Mouse (Mus musculus): ENCODE measurements around the gene Cacna1d. TPM values are rescaled to one million over a fixed set of nuclear protein-coding genes. Genes with fewer than 3 reads are reported as not detected.

Gene Cacna1d
- total RNA-seq, 2 experiments from 2014 or later, result 0.66 to 0.73 TPM

DNA sequence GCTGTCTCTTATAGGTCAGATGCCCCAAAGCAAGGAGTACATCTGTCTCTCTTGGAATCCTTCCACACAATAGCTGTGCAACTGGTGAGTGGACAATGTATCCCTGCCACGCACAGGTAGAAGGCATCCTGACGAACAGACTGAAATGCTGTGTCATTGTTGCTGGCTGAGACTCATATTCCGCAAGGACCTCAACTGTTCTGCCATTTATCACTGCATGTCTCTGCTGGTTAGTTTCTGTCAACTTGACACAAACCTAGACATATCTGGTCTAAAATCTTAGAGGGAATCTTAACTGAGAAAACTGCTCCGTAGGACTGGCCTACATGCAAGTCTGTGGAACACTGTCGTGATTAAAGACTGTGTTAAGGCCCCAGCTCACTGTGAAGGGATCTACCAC lies 246.5 kb downstream of the Cacna1d start:
- intact Hi-C loops (cut with DNase I; ENCODE audit: low total_unique reads), result no loop called here
- DNase-seq, result no peak

DNA sequence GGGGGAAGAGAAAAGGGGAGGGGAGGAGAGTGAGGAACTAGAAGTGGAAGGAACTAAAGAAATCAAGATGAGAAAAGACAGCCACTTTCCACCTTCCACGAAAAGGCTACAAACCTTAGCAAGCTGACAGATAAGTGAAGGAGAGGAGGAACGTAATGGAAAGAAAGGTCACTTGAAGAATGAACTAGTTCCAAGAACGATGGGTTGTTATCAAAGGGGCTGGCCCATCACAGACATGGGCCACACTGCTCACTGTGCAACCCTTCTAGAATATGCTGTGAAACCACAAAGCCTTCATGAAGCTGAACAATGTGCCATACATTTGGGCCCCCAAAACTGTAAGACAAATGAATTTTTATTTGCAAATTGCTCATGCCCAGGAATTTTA lies 248.4 kb downstream of the Cacna1d start:
- intact Hi-C loops (cut with DNase I; ENCODE audit: low total_unique reads), result no loop called here
- no peak for DNase-seq

DNA sequence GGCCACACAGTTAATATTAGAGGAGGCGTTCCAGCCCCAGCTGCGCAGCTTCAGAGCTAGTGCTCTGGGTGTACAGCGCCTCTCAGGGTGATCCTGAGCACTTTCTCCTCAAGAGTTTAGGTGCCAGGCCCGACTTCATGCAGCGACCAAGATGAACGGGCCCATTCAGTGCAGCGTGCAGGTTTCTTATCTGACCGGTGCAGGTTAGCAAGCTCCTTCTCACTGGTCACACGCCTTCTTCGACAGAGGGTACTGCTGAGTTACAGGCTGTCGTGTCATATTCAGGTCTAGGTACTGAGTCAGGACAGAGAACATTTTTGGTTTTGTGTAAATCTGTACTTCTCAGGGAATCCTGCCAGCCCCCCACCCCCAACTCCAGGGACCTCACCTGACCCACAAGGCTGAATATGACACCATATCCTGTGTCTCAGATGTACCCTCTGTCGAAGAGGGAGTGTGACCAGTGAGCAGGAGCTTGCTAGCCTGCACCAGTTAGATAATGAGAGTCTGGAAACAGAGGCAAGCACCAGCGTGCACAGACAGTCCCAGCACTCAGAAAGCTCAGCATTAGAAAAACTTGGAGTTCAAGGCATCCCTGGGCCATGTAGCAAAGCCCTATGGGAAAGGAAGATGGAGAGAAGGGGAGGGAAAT lies 249.0 kb downstream of the Cacna1d start:
- intact Hi-C loops (cut with DNase I; ENCODE audit: low total_unique reads), result no loop called here
- DNase-seq, result no peak

DNA sequence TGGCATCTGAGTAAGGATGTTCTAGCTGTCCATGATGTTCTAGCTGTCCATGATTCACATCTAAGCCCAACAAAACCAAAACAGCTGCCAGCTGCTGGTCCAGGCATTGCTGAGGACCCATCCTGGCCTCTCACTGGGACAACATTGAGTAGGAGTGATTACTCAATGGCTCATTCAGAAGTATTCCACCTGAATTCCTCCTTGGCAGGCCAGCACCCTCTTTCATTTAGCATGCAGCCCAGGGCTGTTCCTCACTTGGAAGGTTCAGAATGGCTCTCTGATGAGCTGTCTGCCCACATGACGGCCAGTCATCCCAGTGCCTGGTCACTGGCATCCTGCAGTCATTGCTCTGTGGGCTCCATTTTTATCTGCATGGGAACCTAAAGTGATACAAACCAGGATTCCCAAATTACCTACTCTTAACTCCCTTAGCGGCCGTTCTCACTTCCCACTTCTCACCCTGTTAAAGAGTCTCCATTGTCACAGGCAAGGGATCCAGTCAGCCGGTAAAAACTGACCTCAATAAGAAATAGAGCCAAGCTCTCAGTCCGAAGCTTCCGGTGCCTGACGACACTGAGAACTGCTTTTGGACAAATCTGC lies 250.2 kb downstream of the Cacna1d start:
- intact Hi-C loops (cut with DNase I; ENCODE audit: low total_unique reads), result no loop called here
- no peak for DNase-seq

DNA sequence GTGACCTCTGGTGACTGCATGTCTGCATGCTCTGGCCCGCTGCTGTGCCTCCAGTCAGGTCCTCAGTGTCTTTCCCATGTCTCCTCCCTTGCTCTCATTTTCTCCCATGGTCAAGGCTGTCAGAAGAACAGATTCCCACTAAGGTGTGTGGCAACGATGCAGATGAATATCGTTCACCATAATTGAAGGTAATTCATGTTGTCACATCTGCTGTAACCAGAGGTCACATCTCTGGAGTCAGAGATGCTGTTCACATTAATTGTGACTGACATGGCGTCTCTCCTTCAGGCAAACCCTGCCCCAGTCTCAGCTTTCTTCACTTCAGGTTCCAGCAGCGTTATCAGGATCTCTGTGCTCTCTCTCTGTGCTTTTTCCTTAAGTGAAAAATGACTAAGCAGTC lies 252.4 kb downstream of the Cacna1d start:
- no peak for DNase-seq
- intact Hi-C loops (cut with DNase I; ENCODE audit: low total_unique reads), result no loop called here

DNA sequence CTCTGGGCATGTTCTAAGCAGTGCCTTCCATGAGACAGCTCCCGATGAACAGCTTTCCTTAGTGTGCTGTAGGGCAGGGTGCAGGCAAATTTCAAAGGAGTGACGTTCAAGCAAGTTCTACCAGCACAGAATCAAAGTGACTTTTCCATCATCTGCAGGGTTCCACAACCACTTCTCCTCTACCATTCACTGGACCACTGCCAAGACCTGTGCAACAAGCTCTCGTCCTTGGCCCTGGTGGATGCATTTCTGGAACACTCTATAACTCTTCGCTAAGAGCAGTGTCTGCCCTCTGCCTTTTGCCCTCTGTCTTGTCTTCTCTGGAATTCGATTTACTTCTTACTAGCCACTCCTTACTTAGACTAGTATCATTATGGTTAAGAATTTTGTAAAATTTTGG lies 266.1 kb downstream of the Cacna1d start:
- intact Hi-C loops (cut with DNase I; ENCODE audit: low total_unique reads), result no loop called here
- DNase-seq, result no peak

DNA sequence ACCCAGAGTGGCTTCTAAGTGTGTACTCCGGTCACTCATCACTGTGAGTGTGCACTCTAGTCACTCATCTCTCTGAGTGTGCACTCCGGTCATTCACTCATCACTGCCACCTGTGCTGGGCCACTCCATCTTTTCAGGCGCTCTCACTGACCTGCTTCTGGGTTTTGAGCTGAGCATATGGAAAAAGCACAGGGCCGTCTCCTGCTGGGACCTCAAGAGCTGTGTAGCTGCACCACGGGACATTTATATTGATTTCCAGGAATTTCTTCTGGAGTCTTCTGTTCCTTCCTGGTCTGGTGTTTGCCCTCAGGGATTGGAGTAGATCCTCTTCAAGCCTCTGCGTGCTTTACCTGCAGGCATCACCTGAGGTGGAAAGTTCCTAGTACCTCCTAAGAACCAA lies 269.2 kb downstream of the Cacna1d start:
- no peak for DNase-seq
- intact Hi-C loops (cut with DNase I; ENCODE audit: low total_unique reads), result no loop called here

DNA sequence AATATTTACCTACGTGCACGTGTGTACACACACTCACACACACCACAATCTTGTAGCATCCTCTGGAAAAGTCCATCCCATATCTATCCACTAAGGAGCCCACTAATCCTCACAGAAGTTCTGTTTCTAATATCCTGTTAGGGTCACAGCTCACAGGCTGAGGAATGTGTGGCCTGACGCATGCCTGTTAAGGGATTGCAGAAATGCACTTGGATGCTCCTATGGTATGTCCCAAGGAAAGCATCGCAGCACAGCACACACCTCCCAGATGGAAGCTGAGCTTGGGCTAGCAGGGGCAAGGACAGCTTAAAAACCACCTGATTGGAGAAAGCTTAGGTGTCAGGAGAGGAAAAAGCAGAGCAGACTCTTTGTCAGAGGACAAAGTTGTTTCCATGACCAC lies 271.4 kb downstream of the Cacna1d start:
- DNase-seq, result no peak
- intact Hi-C loops (cut with DNase I; ENCODE audit: low total_unique reads), result no loop called here

DNA sequence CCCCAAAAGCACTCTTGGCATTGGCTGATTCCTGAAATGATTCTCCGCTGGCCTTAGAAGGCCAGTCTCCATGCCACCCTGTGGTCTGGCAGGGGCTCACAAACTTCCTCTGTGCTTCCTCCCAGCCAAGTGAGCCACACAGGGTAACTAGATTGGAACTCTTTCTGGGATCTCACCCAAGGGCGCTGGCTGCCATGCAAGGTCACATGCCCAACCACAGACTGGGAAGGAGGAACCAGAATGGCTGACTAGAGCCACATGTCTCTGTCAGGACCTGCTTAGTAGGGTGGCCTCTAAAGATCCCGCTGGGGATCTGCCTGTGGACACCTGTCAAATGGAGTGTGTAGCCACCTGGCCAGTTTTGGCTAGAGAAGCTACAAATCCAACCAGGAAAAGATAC lies 273.1 kb downstream of the Cacna1d start:
- intact Hi-C loops (cut with DNase I; ENCODE audit: low total_unique reads), result no loop called here

DNA sequence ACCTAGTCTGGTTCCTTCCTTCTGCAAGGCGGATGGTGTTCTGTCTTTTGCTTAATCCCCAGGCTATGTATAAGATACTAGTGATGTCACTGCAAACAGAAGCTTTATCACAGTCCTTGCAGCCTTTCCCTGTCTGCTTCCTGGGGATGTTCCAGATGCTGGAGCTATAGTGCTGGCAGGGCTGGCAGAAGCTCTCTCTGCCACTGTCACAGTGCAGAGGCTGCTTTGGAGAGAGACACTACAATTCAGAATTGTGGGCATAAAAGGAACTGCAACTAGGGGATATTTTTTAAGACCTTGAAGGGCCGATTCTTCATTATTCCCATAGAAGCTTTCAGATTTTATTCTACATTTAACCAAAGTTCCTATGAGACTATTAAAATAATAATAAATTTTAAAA lies 274.1 kb downstream of the Cacna1d start:
- intact Hi-C loops (cut with DNase I; ENCODE audit: low total_unique reads), result no loop called here
- no peak for DNase-seq

More for the DNA sequence above, 273.1 kb downstream of the Cacna1d start:
- DNase-seq, result peak; percentile 80

DNA sequence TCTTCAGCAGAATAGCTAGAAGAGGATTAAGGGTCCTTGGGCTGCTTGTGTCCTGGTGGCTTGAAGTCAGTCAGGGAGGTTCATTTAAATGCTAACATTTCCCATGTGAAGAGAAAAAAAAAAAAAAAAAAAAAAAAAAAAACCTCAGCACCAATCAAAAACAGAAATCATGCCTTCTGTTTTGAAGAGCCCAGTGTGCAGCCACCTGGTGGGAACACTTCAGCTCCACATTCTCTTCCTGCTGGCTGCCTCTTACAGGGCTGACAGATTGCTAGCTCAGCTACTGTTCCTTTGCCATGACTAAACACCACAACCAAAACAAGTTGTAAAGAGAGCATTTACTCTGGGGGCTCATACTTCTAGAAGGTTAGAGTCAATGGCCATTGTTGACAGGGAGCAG lies 283.1 kb downstream of the Cacna1d start:
- intact Hi-C loops (cut with DNase I; ENCODE audit: low total_unique reads), result no loop called here
- no peak for DNase-seq

DNA sequence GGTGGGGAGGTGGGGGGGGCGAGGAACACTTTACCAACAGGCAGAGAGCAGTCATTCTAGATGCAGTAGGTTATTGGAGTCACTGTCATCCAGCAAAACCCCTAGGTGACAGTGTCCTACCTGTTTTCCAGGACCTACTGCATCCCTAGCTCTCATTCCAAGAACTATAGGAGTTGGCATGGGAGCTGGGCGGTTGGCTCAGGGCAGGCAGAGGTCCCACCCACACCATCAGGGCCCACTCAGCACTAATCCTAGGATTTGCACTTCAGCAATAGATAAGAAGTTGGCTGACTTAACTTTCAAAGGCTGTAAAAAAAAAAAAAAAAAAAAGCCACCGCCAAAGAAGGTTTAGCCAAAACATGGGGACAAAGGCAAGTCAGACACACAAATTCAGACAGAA lies 285.4 kb downstream of the Cacna1d start:
- intact Hi-C loops (cut with DNase I; ENCODE audit: low total_unique reads), result no loop called here
- DNase-seq, result no peak

DNA sequence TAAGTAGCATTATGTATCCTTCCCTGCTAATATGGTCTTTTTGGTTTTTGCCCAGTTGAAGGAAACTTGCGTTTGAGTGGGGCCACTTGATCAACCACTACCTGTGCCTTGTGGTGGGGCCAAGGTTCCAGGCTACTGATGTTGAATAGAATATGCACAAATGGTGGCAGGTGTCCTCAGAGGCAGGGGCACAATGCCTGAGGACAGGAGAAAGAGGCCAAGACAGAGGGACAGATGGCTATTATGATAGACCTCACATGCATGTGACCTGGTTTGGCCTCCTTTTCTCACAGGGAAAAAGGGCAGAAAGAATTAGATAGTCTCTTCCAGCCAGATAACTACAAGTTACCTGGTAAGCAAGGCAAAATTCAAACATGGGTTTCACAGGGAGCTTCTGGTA lies 286.7 kb downstream of the Cacna1d start:
- no peak for DNase-seq
- intact Hi-C loops (cut with DNase I; ENCODE audit: low total_unique reads), result no loop called here

DNA sequence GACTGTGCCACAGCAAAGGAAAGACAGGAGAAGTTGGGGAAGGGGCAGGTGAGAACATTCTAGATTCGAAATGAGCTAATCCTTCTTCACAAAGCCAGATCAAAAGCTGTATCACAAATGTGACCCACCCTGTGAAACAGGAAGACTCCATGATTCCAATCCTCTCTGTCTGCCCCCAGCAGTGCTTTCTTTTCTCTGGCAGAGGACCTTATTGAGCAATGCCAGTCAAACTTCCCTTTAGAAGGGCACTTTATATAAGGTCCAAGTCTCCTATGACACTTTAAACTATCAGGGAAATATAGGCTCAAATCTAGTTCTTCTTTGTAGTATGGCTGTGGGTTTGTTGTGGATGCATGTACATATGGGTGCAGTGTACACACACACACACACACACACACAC lies 290.9 kb downstream of the Cacna1d start:
- intact Hi-C loops (cut with DNase I; ENCODE audit: low total_unique reads), result no loop called here
- no peak for DNase-seq

DNA sequence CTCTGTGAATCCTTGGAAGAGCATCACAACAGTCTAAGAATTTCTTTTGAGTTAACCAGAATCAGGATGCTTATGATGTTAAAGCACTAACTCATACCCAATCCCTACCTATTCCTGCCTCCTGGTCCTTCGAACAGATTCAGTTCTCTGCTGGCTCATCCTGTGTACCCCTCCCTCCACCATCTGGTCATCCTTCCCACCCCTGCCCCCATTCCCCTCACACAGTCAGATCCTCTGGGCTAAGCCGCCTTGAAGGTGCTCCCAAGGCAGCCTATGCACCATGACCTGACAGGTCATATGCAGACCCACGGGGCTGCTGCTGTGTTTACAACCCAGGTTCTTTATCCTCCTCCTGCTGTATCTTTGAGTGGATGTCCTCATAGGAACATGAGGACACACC lies 292.4 kb downstream of the Cacna1d start:
- DNase-seq, result no peak
- intact Hi-C loops (cut with DNase I; ENCODE audit: low total_unique reads), result no loop called here

DNA sequence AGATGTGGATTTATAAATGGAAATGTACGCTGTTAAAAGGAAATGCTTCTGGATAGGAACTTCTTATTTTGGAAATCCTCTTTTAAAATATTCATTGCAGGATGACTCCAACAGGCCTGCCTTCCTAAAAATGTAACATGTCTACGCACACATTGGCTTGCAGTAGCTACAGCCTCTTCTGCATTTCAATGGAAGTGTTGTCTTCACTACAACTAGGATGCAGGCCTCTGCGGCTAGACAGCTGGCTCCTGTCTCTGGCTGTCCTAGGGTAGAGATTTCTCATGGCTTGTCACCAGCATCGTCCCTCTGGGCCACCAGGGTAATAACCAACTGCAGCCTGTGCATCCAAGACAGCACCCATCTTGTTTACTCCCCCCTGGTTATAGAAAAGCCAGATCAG lies 293.1 kb downstream of the Cacna1d start:
- intact Hi-C loops (cut with DNase I; ENCODE audit: low total_unique reads), result no loop called here
- DNase-seq, result no peak

DNA sequence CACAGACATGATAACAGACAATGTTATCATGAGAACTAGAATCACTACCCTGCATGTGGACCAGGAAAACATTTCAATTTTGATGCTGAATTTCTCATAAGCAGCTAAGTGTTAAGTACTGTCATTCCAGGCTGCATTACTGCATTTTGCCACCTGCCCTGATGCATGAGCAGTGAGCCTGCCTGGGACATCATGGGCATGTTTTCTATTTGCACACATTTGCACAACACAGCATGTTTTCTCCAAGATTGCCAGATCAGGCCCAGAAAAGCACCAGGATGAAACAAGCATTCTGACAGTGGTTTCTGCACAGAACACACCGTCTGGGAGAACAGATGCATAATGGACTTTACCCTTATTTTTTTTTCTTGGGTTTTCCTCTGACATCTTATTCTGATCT lies 294.3 kb downstream of the Cacna1d start:
- DNase-seq, result no peak
- intact Hi-C loops (cut with DNase I; ENCODE audit: low total_unique reads), result no loop called here

DNA sequence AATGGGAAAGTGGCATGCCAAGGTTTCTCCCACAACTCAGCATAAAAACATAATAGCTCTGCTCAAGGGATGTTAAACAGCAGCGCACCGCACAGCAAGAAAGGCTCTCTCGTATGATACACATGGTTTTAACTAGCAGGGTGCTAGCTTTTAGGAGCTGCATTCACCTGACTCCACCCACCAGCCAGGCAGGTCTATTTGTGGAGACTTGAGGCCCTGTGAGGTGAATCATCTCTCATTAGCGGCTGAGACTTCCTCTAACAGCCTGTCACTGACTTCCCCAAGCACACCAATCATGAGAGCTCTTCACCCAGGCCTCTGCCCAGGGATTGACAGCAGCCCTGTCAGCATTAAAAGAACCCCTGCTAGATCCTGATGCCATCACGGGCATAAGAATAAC lies 295.0 kb downstream of the Cacna1d start:
- intact Hi-C loops (cut with DNase I; ENCODE audit: low total_unique reads), result no loop called here
- peak; percentile 10 for DNase-seq

DNA sequence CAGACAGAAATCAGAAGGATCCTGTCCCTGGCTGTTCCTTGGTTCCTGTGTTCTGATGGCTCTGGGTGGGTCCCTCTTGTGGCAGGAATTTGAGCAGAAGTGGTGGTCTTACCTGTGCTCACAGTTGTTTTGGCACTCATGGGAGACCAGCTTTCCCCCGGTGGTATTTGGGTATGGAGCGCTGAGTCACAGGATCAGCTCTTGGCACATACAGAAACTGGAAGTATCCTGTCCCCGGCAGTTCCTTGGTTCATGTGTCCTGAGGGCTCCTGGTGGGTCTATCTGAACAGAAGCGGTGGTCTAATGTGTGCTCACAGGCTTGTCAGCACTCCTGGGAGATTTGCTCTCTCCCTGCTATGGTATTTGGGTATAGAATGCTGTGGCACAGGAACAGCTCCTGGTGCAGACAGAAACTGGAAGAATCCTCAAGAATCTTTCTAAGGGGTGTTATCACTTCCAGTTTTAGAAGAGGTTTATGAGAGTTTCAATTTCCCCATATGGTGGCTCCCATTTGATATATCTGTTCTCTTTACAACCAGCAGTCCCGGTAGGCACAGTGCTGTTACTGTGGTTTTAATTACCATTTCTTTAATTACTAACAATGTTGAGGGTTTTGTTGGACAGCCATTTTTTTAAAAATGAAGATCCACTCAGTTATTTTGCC lies 300.8 kb downstream of the Cacna1d start:
- intact Hi-C loops (cut with DNase I; ENCODE audit: low total_unique reads), result no loop called here

DNA sequence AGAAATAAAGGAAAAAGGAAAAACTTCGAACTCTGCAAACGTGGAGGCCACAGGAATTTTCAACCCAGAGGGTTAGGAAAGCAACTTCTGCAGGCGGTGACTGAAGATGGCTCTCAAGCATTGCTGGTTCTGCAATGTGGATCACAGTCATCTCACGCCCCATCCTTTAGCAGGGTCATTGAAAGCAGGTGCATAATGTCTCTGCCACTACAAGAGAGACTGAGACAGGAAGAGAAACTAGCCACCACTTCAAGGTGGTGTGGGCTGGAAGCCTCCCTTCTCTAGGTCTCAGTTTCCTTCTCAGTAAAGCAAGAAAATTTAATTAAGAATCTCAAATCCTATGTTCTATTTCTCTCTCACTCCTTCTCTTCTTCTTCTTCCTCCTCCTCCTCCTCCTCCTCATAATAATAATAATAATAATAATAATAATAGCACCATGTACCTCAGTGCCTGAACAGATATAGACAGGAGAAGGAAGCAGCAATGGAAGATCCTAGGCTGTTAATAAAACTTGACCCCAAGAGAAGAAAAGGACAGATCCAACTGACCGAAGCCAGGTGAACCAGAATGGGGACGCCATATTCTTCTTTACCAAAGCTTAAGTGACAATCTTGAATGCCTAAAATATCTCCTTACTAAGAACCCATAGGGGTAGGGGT lies 305.5 kb downstream of the Cacna1d start:
- intact Hi-C loops (cut with DNase I; ENCODE audit: low total_unique reads), result no loop called here
- DNase-seq, result no peak

More for the DNA sequence above, 300.8 kb downstream of the Cacna1d start:
- DNase-seq, result no peak
